Mouse (Mus musculus) brain, embryonic 18.5 days (tissue): ENCODE measurements around the gene Spdye4b.

Experiments used
- DNase-seq: peaks from one replicate; pipeline ENCODE4 v3.0.0-alpha.2; 2012; ENCODE audit warnings: low read depth, low spot score

The Spdye4b gene

DNA sequence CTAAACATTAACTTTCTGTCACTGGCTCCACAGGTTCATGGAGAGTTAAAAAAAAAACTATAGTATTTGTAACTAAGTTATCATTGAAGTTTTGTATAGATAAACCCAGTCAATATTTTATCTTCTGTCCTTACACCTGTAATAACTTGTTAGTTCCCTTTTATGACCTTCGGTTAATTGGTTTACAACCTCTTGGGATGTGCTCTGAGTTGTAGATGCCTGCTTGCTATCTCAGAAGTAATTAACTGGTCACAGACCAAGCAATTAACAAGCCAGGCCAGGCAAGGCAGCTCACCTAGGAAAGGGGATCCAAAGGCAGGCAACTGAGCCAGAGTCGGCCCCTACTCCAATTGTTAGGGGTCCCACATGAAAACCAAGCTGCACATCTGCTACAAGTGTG is 33.0 kb downstream of the Spdye4b start:
- no peak for DNase-seq

DNA sequence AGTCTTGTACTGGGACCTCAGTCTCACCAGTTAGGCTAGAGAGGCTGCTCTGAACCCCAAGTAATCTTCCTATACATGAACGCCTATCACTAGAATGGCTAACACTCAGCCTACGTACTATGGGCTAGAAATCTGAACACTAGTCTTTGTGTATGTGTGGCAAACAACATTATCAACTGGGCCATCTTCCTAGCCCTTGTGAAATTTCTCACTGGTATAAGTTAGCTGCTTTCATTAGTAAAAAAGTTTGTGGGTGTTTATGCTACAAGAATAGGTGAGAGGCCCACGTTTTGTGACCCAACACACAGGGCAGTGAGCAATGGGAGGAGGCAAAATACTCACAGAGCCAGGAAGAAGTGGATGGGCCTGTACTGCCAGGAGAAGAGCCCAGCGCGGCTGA is 40.2 kb downstream of the Spdye4b start:
- no peak for DNase-seq

DNA sequence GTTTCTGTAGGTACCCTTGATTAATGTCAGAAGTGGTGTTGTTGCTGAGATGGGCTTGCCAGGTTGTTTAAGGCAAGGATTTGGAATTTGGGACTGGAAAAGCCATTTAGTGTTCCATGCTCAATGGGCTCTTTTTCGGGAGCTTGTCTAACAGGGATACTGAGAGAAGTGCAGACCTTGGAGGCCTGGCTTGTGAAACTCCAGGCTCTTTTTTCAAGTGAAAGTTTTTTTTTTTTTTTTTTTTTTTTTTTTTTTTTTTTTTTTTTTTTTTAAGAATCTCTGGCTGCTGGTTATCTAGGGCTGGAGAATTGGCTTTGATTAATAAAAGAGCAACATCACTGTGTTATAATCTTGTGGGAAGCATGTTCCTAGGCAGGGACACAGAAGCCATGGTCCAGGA is 41.5 kb downstream of the Spdye4b start:
- DNase-seq: no peak

DNA sequence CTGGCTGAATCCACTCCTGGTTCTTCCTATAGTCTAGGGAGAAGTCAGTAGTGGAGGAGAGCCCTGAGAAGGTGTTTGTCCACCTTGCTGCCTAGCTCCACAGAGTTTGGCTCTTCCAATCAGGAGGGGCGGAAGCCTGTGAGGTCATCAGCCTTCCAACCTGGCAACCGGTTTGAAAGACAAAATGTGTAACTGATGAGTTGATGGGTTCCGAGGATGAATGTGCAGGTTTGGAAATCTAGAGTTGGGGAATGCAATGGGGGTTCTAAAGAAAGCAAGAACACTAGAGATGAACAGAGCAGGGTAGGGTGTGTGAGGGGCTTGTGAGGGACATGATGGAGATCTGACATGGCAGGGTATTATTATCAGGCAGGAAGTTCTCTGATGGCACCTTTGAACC is 46.0 kb downstream of the Spdye4b start, which contains the start of gene Spdye4a:
Gene Spdye4a (minus strand): TSS at position 101 of the 400 bp plus-strand sequence.
- DNase-seq: no peak

DNA sequence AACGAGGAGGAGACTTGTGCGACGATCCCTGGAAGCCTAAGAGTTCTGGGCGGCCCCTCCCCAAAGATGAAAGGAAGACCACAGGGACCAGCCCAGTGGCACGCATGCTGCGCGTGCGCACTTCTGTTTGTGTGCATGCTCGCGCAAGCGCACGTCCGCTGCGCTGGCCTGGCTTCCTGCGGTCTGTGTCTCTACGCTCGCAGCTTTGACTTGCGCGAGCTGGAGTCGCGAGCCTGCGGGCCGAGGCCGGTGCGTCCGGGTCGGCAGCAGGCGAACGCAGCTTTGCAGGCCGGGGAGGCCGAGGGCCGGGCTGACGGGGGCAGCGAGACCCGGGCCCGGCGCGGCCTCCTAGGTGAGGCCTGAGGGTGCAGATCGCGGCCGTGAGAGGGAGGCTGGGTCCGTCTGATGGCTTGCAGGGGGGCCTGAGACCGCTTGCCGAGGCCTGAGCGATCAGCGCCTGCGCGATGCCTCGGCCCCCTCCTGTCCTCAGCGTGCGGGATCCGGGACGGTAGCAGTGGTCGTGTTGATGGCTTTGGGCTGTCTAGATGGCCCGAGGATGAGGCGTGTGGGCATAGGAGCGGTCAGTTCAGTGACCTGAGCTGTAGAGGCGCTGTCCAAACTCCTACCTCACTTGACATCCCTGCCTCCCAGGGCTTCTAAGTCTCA is 54.3 kb downstream of the Spdye4b start, which contains the start of gene Zfp12:
Gene Zfp12 (plus strand): TSS at position 136 of the 666 bp plus-strand sequence.
- peak; percentile 95 for DNase-seq

- no peak for DNase-seq
These were observed 55.2 kb downstream of the Spdye4b start for GRCm38 (mm10) chr5:143236036-143236435.

GRCm38 (mm10) chr5:143244926-143245325 is 64.1 kb downstream of the Spdye4b start:
- no peak for DNase-seq

DNA sequence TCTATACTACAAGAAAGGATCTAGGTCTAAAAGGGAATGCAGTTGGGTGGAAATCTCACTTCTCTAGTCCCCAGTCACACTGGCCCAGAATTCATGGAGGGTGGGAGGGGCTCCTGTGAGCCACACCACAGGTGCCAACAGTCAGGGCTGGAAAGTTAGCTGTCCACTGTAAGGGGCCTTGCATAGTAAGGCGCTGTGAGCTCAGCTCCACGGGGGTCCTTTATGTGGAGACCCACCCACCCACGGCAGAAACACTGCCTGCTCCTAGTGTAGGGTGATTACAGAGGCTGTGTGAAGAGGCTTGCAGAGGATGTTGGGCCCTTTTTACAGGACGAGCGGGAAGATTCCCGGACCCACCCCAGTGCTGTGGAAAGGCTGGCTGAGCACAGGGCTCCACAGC is 71.2 kb downstream of the Spdye4b start:
- DNase-seq: no peak

GRCm38 (mm10) chr5:143252791-143253185 is 72.0 kb downstream of the Spdye4b start:
- no peak for DNase-seq

GRCm38 (mm10) chr5:143253186-143253880 is 72.5 kb downstream of the Spdye4b start:
- no peak for DNase-seq

DNA sequence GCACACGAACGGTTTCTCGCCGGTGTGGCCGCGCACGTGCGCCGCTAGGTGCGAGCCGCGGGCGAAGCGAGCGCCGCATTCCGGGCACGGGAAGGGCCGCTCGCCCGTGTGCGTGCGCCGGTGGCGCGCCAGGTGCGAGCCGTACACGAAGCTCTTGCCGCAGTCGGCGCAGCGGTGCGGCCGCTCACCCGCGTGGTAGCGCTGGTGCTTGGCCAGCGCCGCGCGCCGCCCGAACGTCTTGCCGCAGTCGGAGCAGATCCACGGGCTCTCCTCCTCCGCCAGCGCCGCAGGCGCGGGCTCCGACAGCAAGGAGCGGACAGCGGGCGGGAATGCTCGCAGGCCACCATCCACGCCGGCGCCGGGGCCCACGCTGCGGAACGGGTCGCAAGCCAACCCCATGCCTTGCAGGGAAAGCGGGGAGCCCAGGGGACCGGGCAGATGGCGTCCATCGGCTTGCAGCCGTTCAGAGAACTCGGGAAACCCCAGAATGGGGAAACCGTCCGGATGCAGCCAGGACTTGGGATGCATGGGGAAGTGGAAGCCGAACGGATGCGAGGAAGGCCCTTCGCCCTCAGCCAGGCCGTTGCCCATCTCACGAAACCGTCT is 73.2 kb downstream of the Spdye4b start:
- DNase-seq: no peak
